Mouse (Mus musculus) adipocyte (in vitro differentiated cells): ENCODE data around the gene Coq3.
A peak's percentile ranks its signal among the peaks of the same experiment; 100 is the strongest.

Experiments
- DNase-seq: peaks from one replicate; pipeline ENCODE4 v3.0.0-alpha.2; 2016; ENCODE audit warnings: low spot score

Gene Coq3

DNA sequence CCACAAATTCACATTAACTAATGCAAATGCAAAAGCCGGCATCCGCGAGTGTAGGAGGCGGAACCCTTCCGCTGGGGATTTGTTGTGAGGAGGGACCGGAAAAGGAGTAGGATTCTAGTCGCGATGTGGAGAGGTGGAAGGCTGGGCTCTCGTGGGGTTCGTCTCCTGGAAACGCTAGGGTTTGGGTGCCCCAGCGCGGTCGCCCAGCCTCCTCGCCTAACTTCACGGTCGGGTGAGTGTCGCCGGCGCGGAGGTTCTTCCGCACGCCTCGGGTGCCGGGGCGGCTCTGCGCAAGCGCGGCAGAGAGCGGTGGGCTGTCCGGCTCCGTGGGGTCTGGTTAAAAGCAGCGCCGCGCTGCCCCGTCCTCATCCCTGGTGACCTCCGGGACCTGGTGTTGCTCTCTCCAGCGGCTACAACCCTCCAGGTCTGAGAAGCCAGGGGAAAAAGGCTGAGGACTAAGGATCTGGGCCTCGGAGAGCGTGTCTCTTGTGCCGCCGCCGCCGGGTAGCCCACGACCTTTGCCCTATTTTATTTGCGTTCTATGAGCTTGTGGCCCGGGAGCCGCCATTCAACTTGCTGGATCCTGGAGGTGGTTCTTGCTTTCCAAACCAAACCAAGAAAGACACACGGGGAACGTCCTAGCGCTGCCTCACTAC, at the start of gene Coq3:
Gene Coq3, plus strand, starts transcription at position 109 of the 656 bp plus-strand sequence.
- peak; percentile 84 for DNase-seq

DNA sequence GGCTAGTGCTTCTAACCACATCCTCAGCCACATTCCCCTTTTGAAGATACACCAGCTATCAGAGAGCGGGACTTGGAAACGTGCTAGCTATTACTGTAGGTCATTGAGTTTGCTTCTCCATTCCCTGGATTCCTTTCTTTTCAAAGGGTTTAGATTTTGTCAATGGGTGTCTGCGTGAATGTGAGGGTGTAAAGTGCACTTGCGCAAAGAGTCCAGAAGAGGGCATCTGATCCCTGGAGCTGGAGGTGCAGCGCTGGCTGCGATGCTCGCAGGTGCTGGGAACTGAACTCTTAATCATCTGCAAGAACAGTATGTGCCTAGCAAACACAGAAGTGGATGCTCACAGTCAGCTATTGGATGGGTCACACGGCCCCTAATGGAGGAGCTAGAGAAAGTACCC, 46.6 kb upstream of the Coq3 start:
- no peak for DNase-seq

DNA sequence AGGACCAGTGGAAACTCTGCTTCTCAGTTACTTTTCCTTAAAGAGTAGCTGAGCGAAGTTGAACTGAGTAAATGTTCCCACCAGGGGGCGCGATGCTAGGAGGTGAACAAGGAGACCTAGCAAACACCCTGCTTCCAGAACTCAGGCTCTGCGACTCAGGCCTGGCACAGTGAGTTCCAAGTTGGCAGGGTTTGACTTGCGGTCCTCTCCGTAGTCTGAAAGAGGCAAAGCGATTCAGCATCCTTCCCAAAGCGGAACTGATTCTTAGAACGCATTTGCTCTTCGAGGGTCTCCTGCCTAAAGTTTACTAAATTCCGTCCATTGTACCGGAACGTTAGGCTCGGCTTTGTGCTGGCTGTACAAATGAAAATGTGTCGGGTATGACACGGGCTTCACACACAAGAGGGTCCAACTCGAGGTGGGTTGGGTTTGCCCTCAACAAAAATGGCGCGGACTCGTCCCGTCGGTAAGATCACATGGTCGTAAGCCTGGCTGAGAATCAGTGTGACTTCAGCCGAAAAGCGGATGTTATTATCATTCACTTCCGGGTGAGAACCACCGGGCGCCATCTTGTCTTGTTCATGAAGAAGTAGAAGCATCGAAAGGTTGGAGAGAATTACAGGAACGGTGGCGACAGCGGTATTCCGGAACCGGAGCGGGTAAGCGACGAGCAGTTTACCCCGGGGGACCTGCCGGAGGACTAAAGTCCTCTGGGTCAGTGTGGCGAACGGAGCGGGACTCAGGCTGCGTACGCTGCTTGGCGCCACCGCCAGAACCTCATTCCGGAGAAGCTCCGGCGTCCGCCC, 31.8 kb upstream of the Coq3 start, which contains the start of gene Pnisr:
Gene Pnisr, plus strand, starts transcription at position 103 of the 806 bp plus-strand sequence.
- DNase-seq, result peak; percentile 99

DNA sequence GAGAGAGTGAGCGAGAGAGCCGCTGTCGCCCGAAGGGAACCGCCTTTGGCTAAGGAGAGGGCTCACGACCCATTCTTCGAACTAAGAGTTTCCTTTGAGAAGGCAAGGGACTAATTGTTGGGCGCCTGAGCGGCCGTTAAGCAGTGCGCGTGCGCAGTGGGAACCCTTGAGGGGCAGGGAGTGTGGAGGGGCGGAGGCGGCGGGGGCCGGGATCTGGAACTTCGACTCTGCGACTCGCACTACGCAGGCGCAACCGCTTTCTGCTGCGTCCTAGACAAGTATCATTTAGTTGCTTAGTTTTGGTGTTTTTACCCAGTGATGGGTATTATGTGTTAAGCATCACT, 31.2 kb upstream of the Coq3 start:
- peak; percentile 94 for DNase-seq

DNA sequence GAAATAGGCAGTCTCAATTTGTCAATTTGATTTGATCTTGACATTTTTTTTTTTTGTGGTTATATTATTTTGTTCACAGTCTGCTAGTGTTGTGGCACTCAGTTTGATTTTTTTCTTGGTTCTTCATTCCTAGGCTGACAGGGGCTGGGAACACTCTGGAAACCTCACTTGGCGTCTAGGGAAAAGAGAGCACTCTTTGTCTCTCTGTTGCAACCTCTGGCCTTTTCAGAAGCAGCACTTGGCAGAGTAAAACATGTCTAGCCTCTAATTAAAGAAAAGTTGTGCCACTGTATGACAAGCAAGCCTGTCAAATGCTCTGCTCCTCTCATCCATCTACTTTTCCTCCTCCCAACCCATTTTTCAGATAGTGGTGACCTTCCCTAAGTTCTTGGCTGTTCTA, 22.0 kb upstream of the Coq3 start:
- peak; percentile 73 for DNase-seq

DNA sequence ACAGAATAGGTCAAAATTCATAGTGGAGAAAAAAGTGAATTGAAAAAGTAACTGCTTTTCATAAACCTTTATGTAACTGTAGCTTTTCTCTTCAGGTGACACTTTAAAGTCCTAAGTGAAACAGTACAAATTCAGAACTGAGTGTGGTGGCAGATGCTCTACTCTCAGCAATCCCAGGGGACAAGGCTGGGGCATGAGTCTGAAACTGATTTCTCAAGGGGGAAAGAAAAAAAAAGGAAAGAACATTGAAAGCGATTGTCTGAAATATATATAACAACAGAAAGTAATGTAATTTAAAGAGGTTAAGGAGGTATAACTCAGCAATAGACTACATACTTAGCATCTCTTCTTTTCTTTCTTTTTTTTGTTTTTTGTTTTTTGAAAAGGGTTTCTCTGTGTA, 14.2 kb upstream of the Coq3 start:
- no peak for DNase-seq

DNA sequence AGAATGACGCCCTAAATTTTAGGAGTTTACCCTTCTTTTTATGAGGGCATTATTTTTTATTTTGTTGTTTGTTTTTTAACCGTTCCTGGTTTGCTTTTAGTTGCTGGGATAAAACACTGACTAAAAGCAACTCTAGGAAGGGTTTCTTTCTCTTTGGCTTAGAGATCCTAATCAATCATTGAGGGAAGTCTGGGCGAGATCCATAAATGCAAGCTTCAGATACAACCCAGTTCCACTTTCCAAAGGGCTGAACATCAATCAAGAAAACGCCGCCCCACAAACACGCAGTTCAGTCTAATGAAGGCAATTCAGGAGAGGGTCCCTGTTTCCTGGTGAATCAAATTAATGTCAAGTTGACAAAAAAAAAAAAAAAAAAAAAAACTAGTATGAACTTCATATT, 697 bp upstream of the Coq3 start:
- peak; percentile 31 for DNase-seq

DNA sequence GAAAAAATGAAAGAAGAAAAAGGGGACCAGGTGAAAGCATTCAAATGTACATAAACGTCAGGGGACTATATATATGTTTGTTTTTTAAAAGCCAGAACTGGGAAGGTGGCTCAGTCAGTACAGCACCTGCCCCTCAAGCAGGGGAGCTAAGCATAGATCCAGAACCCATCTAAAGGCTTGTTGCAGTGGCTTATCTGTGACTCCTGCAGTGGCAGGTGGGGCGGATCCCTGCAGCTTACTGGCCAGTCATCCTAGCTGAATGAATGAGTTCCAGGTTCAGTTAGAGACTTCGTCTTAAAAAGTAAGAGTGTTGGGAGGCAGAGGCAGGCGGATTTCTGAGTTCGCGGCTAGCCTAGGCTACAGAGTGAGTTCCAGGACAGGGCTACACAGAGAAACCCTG, 3.3 kb downstream of the Coq3 start:
- no peak for DNase-seq

DNA sequence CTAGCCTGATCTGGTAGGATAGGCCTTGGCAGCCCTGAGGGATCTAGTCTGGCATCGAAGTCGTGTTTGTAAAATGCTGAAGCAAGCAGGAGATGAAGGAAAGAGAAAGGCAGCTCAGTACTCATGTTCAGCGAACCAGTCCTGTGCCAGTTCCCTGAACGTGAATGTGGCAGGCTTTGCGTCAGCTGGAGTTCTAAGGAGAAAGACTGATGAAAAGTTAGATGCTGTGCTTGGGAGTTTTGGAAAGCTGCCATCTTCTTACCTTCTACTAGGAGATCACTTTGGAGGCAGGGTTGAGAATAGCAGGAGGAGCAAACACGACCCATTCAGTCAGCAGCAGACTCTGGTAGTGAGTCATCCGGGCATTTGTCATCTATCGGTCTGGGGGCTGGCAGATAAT, 6.4 kb downstream of the Coq3 start:
- DNase-seq, result no peak

DNA sequence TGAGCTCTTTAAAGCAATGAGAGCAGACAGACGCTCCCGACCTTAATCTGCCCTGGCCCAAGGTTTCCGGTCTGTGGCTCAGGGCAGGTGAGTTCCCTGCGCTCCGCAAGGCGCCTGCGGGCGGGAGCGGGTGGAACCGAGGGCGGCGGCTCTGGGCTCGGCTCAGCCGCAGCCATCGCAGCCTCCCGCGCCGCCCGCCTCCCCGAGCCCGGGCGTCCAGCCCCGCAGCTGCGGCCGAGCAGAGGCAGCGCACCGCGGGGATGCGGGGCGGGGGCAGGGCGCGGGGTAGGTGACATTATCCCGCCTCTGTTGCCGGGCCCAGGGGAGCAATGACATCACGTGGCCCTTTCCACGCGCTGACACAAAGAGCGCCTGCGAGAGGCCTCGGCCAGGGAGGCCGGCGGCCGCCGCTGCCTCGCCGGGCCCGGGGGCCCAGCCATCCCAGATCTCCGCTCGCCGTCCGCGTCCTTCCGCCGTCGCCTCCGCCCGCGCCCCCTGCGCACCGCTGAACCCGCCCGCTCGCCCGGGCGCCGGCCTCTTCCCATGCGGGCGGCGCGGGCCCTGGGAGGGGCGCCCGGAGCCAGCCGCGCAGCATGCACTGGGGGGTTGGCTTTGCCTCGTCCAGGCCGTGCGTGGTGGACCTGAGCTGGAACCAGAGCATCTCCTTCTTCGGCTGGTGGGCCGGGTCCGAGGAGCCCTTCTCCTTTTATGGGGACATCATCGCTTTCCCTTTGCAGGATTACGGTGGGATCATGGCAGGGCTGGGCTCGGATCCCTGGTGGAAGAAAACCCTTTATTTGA, 51.7 kb downstream of the Coq3 start, which contains the start of gene Faxc:
Gene Faxc, plus strand, starts transcription at position 359 of the 801 bp plus-strand sequence.
- peak; percentile 24 for DNase-seq

DNA sequence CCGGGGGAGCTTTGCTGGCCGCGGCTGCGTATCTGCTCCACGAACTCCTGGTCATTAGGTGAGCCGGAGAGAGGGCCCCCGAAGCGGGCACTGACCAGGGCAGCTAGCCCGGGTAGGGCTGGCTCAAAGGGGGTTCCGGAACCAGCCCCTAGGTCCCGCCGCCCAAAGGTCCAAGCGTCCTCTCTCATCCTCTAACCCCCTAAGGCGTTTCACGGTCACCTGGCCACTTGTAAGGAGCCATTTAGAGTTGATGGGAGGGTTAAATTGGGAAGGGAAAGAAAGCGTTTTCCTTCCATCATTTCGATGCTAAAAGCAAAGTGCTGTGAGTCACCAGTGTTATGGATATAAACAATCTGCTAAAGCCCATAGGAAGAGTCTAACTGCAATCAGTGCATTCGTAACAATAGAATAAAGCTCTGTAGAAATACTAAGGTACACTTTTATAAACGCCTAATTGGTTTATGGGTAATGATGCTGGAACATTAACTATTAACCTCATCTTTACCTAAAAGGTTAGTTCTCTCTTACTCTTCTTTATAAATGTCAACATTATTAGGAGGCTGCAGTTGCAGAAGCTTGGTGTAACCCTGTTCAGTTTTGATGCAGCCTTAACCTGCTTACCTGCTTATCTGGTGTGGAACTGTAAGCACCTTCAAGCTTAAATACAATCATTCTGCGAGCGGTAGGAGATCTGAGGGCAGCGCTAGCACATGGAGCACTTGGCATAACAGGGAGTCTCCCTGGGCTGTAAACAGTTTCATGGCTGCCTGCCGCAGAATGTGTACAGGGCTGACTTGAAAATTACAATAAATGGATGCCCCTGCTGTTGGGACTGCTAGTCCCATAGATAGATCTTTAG, 52.5 kb downstream of the Coq3 start:
- DNase-seq, result peak; percentile 3

DNA sequence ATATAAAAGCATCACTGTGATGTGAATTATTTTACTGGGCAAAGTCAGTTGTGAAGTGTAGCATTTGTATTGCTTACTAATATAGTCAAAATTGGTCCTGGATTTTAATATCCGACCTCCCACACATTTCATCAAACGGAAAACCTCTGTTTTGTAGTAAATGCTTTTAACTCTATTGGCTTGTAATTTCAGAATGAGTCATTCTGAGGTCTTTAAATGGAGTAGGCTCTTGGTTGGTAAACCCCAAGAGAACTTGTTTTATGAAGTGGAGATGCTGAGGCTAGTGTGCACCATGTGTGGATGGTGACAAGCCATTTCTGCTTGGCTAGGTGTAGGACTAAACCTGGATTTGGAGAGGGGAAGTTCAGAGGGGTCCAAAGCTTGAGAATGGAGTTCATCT, 55.9 kb downstream of the Coq3 start:
- no peak for DNase-seq

DNA sequence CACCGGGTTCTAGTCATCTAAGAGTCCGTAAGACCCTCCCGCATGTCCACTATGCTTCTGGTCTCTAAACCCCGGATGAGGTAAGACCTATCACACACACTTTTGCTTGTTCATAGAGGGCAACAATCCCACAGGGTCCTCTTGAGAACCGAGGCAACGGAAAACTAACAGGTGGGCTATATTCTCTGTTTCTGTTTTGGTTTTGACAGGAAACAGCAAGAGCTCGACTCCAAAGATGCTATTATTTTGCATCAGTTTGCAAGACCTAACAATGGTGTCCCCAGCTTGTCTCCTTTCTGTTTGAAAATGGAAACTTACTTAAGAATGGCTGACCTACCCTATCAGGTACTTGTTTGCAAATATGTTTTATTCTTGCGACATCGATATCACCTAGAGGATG, 57.0 kb downstream of the Coq3 start:
- no peak for DNase-seq

DNA sequence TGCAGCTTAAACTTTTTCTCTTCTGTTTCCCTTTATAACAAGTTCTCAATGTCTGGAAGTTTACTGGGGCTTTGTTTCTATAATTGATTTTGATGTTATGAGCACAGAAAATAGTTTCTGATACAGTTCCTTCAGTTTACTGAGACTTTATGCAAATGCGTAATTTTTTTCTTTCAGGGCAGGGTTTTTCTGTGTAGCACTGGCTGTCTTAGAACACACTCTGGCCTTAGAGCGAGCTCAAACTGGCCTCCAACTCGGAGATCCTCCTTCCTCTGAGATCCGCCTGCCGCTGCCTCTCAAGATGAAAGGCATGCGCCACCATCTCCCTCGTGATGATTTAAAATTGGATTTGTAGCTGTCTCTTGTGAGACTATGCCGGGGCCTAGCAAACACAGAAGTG, 58.4 kb downstream of the Coq3 start:
- DNase-seq, result no peak

DNA sequence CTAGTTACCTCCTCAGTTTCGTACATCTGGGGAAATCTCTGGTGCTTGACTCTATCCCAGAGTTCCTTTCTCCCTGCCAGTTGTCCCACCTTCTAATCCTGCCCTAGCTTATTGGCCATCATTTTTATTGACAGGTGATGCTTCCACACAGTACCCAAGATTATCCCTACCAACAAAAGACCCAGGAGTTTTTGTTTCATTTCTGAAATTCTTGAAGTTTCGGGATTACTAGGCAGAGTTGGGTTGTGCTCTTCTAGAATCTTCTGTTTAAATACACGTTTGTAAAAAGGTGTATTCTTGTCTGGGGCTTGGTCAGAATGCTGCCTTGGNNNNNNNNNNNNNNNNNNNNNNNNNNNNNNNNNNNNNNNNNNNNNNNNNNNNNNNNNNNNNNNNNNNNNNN, 65.2 kb downstream of the Coq3 start:
- DNase-seq, result no peak

DNA sequence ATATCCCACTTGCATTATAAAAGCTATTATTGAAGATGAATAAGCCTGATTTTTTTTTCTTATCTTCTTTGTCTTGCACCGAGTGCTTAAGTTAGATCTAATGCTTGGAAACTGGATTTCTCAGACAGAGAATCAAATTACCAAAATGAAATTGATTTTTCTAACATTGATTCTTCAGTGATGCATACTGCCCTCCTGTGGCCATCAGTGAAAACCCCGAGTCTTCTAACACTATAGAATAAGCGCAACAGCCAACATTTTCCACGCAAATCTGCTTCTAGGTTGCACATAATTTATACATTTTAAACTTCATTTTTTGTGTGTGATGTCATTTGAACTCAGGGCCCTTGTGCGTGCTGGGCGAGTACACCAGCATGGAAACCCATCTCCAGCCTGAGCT, 72.0 kb downstream of the Coq3 start:
- DNase-seq, result peak; percentile 40

DNA sequence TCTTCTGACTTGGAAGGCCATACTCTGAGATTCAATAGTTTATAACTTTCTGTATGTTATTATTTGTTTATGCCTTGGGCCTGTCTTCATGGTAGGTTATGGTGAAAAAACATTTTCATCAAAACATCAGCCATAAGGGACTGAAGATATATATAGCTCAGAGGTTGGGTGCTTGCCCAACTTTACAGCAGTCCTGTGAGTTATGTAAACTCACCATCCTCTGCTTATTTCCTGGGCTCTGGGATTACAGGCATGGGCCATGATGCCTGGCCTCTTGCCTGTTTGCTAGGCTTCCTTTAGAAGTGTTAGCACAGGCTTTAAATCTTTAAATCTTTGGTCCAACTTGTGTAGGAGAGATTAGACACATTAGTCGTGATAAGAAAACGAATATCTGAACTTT, 72.8 kb downstream of the Coq3 start:
- DNase-seq, result no peak

DNA sequence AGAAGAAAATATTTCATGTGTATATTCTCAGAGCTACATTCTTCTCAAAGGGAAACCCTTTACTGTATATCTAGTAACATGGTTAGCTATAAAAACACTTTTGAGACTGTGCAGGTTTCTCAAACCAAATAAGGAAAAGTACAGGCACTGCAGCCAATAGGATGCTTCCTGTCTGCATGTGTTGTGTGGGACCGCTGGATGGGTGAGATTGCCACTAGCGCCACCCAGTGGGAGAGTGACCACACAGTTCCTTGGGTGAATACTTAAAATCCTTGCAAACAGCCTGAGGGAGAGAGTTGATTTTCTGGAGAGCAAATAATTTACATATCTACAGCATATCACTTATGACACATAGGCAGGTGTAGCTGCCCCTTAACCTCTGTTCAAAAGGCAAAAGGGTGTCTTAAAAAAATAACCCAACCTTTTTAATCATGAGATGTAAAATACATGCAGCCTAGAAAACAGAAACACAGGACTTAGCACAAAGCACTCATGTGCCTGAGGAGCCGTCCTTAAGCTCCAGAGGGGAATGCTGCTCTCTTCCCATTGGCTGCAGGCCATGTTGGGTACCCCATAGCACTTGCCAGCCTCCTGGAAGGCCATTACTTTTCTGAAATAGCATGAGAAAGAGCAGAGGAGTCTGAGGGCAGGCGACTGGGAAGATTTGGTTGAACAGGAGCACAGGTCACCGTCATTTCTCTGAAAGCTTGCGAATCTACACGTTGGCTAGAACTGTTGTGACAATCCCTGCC, 78.3 kb downstream of the Coq3 start:
- peak; percentile 35 for DNase-seq
